Mouse (Mus musculus): ENCODE data around the gene Dennd6b. TPM values are rescaled to one million over a fixed set of nuclear protein-coding genes. Genes with fewer than 3 reads are reported as not detected.

Gene Dennd6b
- total RNA-seq, 2 experiments from 2014 or later, result 8.4 to 8.7 TPM

DNA sequence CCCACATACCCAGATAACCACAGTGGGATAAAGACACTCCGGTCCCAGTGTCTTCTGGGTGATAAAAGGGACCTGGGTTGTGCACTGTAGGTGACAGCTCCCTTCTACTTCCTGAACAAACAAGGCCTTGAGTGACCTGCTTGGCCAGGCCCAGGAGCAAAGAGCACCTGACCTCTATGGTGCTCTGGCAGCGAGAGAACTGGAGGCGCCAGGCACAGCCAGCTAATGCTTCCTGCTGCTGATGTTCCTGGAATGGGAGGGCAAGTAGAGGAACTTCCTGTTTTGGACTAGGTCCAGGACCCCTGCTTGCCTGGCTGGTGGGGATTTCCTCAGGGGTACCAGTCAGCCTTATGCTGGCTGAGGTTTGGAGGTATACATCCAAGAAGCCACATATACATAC lies 26.2 kb downstream of the Dennd6b start:
- intact Hi-C loops (cut with DNase I), result no loop called here
- DNase-seq (ENCODE audit: low spot score), result peak; percentile 19

DNA sequence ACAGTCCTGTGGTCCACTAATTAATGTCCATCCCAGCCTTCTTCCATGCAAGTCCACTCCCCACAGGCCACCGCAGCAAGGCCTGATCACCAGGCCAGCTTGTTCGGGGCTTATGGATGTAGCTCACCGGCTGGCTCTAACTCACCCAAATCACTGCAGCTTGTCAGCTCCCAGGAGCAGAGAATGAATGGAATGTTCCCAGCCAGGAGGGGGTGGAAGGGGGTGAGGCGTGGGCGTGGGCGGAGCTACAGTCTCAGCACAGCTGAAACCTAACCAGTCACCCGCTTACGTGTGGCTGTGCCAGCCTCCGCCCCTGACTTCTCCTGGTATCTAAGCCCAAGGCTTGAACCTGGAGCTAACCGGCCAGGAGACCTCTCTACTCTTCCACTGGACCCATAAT lies 26.9 kb downstream of the Dennd6b start:
- DNase-seq (ENCODE audit: low spot score), result peak; percentile 78
- intact Hi-C loops (cut with DNase I), result no loop called here

DNA sequence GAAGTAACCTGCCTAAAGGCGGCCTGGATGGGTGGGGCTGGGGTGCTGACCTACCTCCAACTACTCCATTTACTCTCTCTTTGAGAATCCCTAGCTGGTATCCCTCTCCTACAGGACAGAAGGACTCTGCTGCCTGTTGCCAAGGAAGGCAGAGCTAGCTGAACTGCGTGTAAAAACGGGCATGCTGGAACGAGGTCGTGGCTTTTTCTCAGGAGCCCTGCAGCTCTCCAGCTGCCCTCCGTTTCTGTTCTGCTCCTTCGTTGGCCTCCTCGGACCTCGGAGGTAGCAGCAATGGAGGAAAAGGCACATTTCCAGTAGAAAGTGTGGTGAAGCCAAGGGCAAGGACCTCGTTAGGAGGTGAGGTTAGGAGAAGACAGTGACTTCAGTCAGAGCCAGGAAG lies 27.4 kb downstream of the Dennd6b start:
- no peak for DNase-seq (ENCODE audit: low spot score)
- intact Hi-C loops (cut with DNase I), result no loop called here

DNA sequence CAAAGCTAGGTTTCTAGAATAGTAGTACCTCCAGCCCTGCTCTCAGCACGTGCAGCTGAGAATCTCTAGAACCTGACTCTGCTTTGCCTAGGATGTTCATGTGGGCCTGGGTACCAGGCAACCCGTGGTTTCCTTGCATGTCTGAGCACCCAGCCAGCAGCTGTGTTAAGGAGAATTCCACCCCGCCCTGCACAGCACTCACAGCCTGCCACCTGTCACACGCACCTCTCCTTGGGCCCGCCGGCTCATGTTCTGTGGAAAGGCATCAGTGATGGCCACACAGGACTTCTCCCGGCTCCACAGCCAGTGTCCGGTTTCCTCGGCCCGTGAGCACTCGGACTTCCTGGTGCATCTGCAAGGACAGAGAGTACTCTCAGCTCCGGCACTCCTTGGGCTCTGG lies 30.8 kb downstream of the Dennd6b start:
- intact Hi-C loops (cut with DNase I), result no loop called here
- no peak for DNase-seq (ENCODE audit: low spot score)

DNA sequence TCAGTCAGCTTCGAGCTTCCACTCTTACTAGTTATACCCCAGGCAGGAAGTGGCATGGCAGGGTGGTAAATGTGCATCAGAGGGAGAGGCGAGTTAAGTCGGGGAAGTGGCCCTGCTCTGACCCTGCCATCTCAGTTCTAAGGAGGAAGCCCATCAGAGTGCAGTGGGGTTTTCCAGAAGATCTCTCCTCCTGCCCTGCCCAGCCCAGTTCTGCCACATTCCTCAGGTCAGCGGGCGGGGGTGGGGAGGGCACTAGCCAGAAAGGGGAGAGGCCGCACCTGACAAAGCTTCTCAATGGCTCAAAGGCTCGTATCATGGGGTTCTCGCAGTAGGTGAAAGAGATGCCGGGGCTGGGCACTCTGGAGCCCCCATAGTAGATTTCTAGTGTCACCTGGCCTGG lies 34.9 kb downstream of the Dennd6b start:
- intact Hi-C loops (cut with DNase I), result no loop called here
- DNase-seq (ENCODE audit: low spot score), result no peak

- no peak for DNase-seq (ENCODE audit: low spot score)
- intact Hi-C loops (cut with DNase I), result loop anchor here (5.0 kb wide), 2 partner anchors 36 to 39 kb away; partner anchors contain the start of genes Dennd6b and Tubgcp6
Measured at GRCm38 (mm10) chr15:89158516-89158915, 37.8 kb downstream of the Dennd6b start.

GRCm38 (mm10) chr15:89157954-89158353 lies 38.3 kb downstream of the Dennd6b start:
- intact Hi-C loops (cut with DNase I), result loop anchor here (5.0 kb wide), 2 partner anchors 36 to 39 kb away; partner anchors contain the start of genes Dennd6b and Tubgcp6
- DNase-seq (ENCODE audit: low spot score), result peak; percentile 45

- intact Hi-C loops (cut with DNase I), result no loop called here
- no peak for DNase-seq (ENCODE audit: low spot score)
Measured at GRCm38 (mm10) chr15:89152312-89152711, 44.0 kb downstream of the Dennd6b start.

- intact Hi-C loops (cut with DNase I), result no loop called here
- DNase-seq (ENCODE audit: low spot score), result no peak
Measured at GRCm38 (mm10) chr15:89150041-89150390, 46.3 kb downstream of the Dennd6b start.

DNA sequence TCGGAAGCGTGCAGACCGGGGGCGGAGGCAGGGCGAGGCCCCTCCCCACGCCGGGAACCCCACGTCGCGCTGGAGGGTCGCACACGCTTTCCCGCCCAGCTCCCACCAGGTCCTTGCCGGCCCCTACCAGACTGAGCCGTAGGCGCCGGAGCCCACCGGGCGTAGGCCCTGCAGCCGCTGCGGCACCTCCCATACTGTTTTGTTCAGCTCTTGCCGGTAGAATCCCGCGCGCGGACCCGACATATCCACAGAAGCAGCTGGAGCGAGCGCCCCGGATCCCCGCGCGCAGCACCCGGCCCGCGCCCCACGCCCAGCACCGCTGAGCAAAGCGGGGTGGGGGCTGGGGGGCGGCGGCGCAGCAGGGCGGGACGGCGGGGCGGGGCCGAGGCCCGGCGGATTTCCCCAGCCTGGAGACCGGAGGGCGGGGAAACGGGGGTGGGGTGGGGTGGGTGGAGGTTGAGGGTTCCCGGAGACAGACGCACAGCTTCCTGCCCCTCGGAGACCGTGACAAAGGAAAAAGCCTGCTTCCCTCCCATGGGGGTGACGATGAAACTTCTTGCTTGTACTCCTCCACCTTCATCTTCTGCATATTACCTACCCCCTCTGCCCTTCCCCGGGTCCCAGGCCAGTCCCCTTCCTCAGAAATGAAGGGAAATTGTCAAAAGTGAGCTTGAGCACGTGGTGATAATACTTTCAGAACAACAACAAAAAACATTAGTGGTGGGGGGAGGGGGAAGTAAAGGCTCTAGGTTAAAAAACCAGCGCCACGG lies 46.8 kb downstream of the Dennd6b start, which contains the start of gene Mapk11:
Gene Mapk11, minus strand, starts transcription at position 358 of the 770 bp plus-strand sequence.
- intact Hi-C loops (cut with DNase I), result no loop called here

DNA sequence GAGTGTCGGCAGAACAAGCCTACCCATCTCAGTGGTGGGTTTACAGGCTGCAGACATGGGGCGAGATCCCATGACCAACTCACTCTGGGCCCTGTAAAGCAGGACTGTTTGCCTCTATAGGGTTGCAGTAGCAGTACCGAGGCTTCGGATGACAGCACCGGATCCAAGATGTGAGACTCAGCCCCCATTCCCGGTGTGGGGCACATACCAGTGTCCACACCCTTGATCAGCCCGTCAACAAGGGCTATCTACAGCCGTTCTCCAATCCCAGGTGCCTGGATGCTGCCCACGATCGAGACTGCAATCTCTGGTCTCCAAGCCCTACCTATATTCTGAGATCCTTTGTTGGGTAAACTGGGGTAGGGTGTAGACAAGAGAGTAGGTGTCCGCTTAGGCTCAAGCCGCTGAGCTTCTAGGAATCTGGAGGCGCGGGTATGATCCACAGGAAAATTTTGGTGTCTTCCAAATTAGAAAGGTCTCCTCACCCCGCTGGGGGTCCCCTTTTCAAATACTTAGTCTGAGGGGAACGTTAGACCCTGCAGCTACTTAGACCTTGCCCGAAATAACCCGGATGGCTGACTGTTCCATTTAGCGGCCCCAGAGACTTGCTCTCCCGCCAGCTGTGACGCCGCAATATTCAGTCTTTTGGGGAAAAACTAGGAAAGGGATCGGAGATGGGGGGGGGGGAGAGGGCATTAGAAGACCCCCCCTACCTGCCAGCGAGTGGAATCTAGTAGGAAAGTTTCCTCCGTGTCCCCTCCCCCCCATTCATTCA lies 47.6 kb downstream of the Dennd6b start:
- no peak for DNase-seq (ENCODE audit: low spot score)
- intact Hi-C loops (cut with DNase I), result no loop called here

More for the DNA sequence above, 46.8 kb downstream of the Dennd6b start, which contains the start of gene Mapk11:
- no peak for DNase-seq (ENCODE audit: low spot score)

GRCm38 (mm10) chr15:89147895-89148294 lies 48.4 kb downstream of the Dennd6b start:
- intact Hi-C loops (cut with DNase I), result no loop called here

GRCm38 (mm10) chr15:89147456-89147855 lies 48.8 kb downstream of the Dennd6b start:
- intact Hi-C loops (cut with DNase I), result no loop called here
- no peak for DNase-seq (ENCODE audit: low spot score)

More at GRCm38 (mm10) chr15:89147895-89148294, 48.4 kb downstream of the Dennd6b start:
- no peak for DNase-seq (ENCODE audit: low spot score)

DNA sequence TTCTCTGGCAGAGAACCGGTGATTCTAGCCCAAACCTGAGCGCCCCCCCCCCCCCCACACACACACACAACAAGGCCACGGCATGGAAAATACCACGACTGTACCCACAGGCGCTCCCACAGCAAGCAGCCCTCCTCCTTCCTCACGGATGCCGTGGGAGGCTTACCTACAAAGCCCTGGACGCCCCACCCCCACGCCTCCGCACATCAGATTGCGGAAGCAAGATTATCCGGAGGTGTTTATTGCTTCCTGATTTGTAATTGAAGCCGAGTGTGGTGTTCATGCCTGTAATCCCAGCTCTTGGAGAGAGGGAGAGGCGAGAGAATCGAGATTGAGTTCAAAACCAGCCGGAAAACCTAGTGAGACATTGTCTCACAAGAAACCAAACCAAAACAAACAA lies 49.3 kb downstream of the Dennd6b start:
- DNase-seq (ENCODE audit: low spot score), result no peak
- intact Hi-C loops (cut with DNase I), result no loop called here

- no peak for DNase-seq (ENCODE audit: low spot score)
- intact Hi-C loops (cut with DNase I), result no loop called here
Measured at GRCm38 (mm10) chr15:89146537-89146936, 49.8 kb downstream of the Dennd6b start.

GRCm38 (mm10) chr15:89145813-89146350 lies 50.4 kb downstream of the Dennd6b start:
- intact Hi-C loops (cut with DNase I), result no loop called here
- no peak for DNase-seq (ENCODE audit: low spot score)

DNA sequence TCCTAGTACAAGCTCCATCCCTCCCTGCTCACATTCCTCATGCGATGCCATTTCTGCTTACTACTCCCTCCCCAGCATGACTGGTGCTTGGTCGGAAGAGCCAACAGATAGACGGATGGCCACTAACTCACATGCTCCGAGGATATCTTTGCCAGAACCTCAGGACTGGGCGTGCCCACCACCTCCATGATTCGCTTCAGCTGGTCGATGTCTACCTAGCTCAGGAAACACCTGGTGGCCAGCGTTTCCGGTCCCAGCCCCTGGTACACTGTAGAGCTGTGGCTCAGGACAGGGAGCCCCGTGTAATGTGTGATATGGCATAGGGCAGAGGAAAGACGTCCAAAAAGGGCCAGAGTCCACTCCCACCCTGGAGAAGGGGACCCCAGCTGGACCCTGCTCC lies 51.3 kb downstream of the Dennd6b start:
- intact Hi-C loops (cut with DNase I), result no loop called here

DNA sequence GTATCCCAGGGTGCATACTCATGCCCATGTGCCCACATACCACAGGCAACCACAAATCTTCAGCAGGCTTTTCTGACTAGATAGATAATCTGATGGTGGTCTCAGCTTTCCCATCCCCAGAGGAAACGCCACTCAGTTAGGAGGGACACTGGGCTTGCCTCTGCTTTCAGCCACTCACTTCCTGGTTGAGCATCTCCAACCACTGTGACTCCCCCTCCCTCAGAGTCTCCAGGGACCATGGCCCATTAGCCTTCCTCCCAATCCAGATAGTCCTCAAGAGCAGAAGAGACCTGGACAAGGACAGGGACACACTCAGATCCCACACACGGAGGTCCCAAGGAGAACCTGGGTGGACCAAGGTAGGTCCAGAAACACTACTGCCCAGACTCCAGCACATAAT lies 53.2 kb downstream of the Dennd6b start:
- no peak for DNase-seq (ENCODE audit: low spot score)
- intact Hi-C loops (cut with DNase I), result no loop called here

More for the DNA sequence above, 51.3 kb downstream of the Dennd6b start:
- DNase-seq (ENCODE audit: low spot score), result no peak

DNA sequence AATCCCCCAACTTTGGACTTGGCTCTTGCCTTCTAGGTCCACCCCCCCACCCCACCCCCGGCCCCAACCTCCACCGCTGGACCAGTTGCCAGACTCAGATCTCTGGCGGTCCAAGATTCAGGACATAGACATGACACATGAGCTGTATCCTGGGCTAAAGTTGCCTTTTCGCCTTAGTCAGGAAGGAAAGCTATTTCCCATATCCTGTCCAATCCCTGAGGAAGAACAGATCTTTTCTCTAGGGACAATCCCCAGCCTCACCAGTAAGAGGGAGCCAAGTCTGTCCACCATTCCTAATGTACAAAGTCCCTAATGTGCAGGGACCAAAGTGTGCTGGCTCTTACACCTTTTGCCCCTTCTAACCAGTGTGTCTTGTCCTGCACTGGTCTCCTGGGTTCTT lies 54.4 kb downstream of the Dennd6b start:
- intact Hi-C loops (cut with DNase I), result no loop called here
- DNase-seq (ENCODE audit: low spot score), result no peak

GRCm38 (mm10) chr15:89141443-89141842 lies 54.9 kb downstream of the Dennd6b start:
- intact Hi-C loops (cut with DNase I), result no loop called here
- DNase-seq (ENCODE audit: low spot score), result no peak

All from heart, postnatal 25 days (tissue).